Mouse (Mus musculus) adrenal gland, postnatal 14 days (tissue): ENCODE data around the gene Hist1h4h. TPM values are rescaled to one million over a fixed set of nuclear protein-coding genes. Genes with fewer than 3 reads are reported as not detected.

Experiments used
- DNase-seq: peaks from one replicate; pipeline ENCODE4 v3.0.0; 2021; ENCODE audit warnings: mixed read lengths
- long read RNA-seq, 2 experiments: library from polyadenylated mRNA; stranded (forward); transcript quantifications; one replicate each; pipeline ENCODE4 v2.0.0; 2021
- total RNA-seq: library from RNA; stranded (reverse); gene quantifications from 2 replicates; pipeline ENCODE4 v1.2.3, GENCODE M21; 2021

Hist1h4h gene
- 699 and 771 TPM in 2 replicates for total RNA-seq
- long read RNA-seq, experiment 1, transcript Hist1h4h-201 (1 exons, 470 nt): major isoform, 18 of 18 reads
- long read RNA-seq, experiment 1, partial matches to known transcripts: 0 of 18 reads
- long read RNA-seq, experiment 1, other reads (novel, unspliced or antisense): 0 of 18 reads
- long read RNA-seq, experiment 2, transcript Hist1h4h-201 (1 exons, 470 nt): major isoform, 39 of 39 reads
- long read RNA-seq, experiment 2, partial matches to known transcripts: 0 of 39 reads
- long read RNA-seq, experiment 2, other reads (novel, unspliced or antisense): 0 of 39 reads

- peak; percentile 98 for DNase-seq
Measured at GRCm38 (mm10) chr13:23530901-23531875, at the start of gene Hist1h4h. Hist1h4h (plus strand) TSS chr13:23531050.

GRCm38 (mm10) chr13:23483153-23483552 lies 47.7 kb upstream of the Hist1h4h start:
- DNase-seq: no peak

GRCm38 (mm10) chr13:23485271-23485670 lies 45.6 kb upstream of the Hist1h4h start:
- DNase-seq: no peak

GRCm38 (mm10) chr13:23488400-23489322 lies 42.2 kb upstream of the Hist1h4h start, which contains the start of gene Btn2a2:
Btn2a2 (minus strand) TSS chr13:23488857.
- DNase-seq: peak; percentile 79

- no peak for DNase-seq
Measured at GRCm38 (mm10) chr13:23490863-23491262, 40.0 kb upstream of the Hist1h4h start.

GRCm38 (mm10) chr13:23491263-23491662 lies 39.6 kb upstream of the Hist1h4h start:
- no peak for DNase-seq

- DNase-seq: peak; percentile 12
Measured at GRCm38 (mm10) chr13:23491990-23492389, 38.9 kb upstream of the Hist1h4h start.

- DNase-seq: no peak
Measured at GRCm38 (mm10) chr13:23495526-23495925, 35.3 kb upstream of the Hist1h4h start.

GRCm38 (mm10) chr13:23497656-23498321 lies 33.1 kb upstream of the Hist1h4h start:
- peak; percentile 50 for DNase-seq

GRCm38 (mm10) chr13:23498653-23499052 lies 32.2 kb upstream of the Hist1h4h start:
- DNase-seq: no peak

- DNase-seq: no peak
Measured at GRCm38 (mm10) chr13:23499943-23500342, 30.9 kb upstream of the Hist1h4h start.

- DNase-seq: peak; percentile 62
Measured at GRCm38 (mm10) chr13:23500424-23501200, 30.2 kb upstream of the Hist1h4h start.

- no peak for DNase-seq
Measured at GRCm38 (mm10) chr13:23501511-23501910, 29.3 kb upstream of the Hist1h4h start.

GRCm38 (mm10) chr13:23502031-23502567 lies 28.8 kb upstream of the Hist1h4h start:
- DNase-seq: no peak

- no peak for DNase-seq
Measured at GRCm38 (mm10) chr13:23502916-23503315, 27.9 kb upstream of the Hist1h4h start.

GRCm38 (mm10) chr13:23503797-23504196 lies 27.1 kb upstream of the Hist1h4h start:
- peak; percentile 71 for DNase-seq

- peak; percentile 22 for DNase-seq
Measured at GRCm38 (mm10) chr13:23505662-23506345, 25.0 kb upstream of the Hist1h4h start.

- DNase-seq: peak; percentile 66
Measured at GRCm38 (mm10) chr13:23506351-23506750, 24.5 kb upstream of the Hist1h4h start.

- DNase-seq: peak; percentile 41
Measured at GRCm38 (mm10) chr13:23506819-23507515, 23.9 kb upstream of the Hist1h4h start.
